Mouse (Mus musculus) MEL (cell line): Measurements from ENCODE around the gene Rassf1. TPM values are rescaled to one million over a fixed set of nuclear protein-coding genes. Genes with fewer than 3 reads are reported as not detected.
A peak's percentile ranks its signal among the peaks of the same experiment; 100 is the strongest.

ENCODE experiments used
- DNase-seq: peaks from one replicate; pipeline ENCODE4 v3.0.0; 2011; ENCODE audit warnings: low read depth, low spot score
- H3K27ac ChIP-seq: 2 replicates; pipeline ENCODE4 v1.5.1; 2012; ENCODE audit warnings: low read depth, mild to moderate bottlenecking, control low read depth, low read length, moderate library complexity; ENCODE audit not compliant: control insufficient read depth
- H3K27me3 ChIP-seq, 2 experiments: fragments of 150-350 bp in 1 of 2; sonication (generic) in 1 of 2; 2 replicates each; pipeline ENCODE4 v1.6.1; 2012; ENCODE audit warnings: low read length in 2 of 2, mild to moderate bottlenecking in 2 of 2, improper control_type of control experiment in 1 of 2, moderate library complexity in 1 of 2; ENCODE audit not compliant: insufficient read depth in 2 of 2, control insufficient read depth in 1 of 2
- H3K36me3 ChIP-seq, 2 experiments: 2 replicates each; pipeline ENCODE4 v1.6.1; 2012 to 2014; ENCODE audit warnings: low read length in 2 of 2, improper control_type of control experiment in 1 of 2, inconsistent platforms in 1 of 2, mild to moderate bottlenecking in 1 of 2; ENCODE audit not compliant: insufficient read depth in 2 of 2, control insufficient read depth in 1 of 2
- H3K4me1 ChIP-seq, 2 experiments: fragments of 150-350 bp in 1 of 2; sonication (generic) in 1 of 2; 2 replicates each; pipeline ENCODE4 v1.6.1; 2012; ENCODE audit warnings: low read length in 2 of 2, improper control_type of control experiment in 1 of 2, mild to moderate bottlenecking in 1 of 2; ENCODE audit not compliant: insufficient read depth in 2 of 2, control insufficient read depth in 1 of 2
- H3K4me3 ChIP-seq, 2 experiments: fragments of 150-350 bp in 1 of 2; sonication (generic) in 1 of 2; 2 replicates each; pipeline ENCODE4 v1.5.1; 2012; ENCODE audit warnings: low read depth in 2 of 2, low read length in 2 of 2, mild to moderate bottlenecking in 2 of 2, moderate library complexity in 2 of 2, control low read depth in 1 of 2, improper control_type of control experiment in 1 of 2; ENCODE audit not compliant: control insufficient read depth in 1 of 2, insufficient read depth in 1 of 2
- H3K79me2 ChIP-seq: 2 replicates; pipeline ENCODE4 v1.6.1; 2012; ENCODE audit warnings: mild to moderate bottlenecking, low read length, moderate library complexity; ENCODE audit not compliant: control insufficient read depth, poor library complexity, insufficient read depth
- H3K9ac ChIP-seq: 2 replicates; pipeline ENCODE4 v1.6.1; 2012; ENCODE audit warnings: low read depth, mild to moderate bottlenecking, control low read depth, low read length, moderate library complexity; ENCODE audit not compliant: control insufficient read depth, poor library complexity, severe bottlenecking
- H3K9me3 ChIP-seq: fragments of 150-350 bp; sonication (generic); replicated peaks from 2 replicates; pipeline ENCODE4 v1.6.1; 2012; ENCODE audit warnings: mild to moderate bottlenecking, low read length, improper control_type of control experiment, moderate library complexity; ENCODE audit not compliant: insufficient read depth
- CHD1 ChIP-seq: IDR thresholded peaks from 2 replicates; pipeline ENCODE4 v1.6.1; 2012; ENCODE audit warnings: low read depth, mild to moderate bottlenecking, inconsistent platforms, low read length, improper control_type of control experiment
- E2F4 ChIP-seq: IDR thresholded peaks from 2 replicates; pipeline ENCODE4 v1.6.1; 2011; ENCODE audit warnings: low read depth, low read length, improper control_type of control experiment, borderline replicate concordance
- EP300 ChIP-seq, 2 experiments: IDR thresholded peaks; 2 replicates each; pipeline ENCODE4 v1.6.1; 2011; ENCODE audit warnings: improper control_type of control experiment in 2 of 2, low read length in 2 of 2, low read depth in 1 of 2, mild to moderate bottlenecking in 1 of 2
- ETS1 ChIP-seq: IDR thresholded peaks from 2 replicates; pipeline ENCODE4 v1.6.1; 2012; ENCODE audit warnings: low read depth, mild to moderate bottlenecking, inconsistent platforms, low read length, improper control_type of control experiment, moderate library complexity
- GATA1 ChIP-seq: IDR thresholded peaks from 2 replicates; pipeline ENCODE4 v1.6.1; 2011; ENCODE audit warnings: low read depth, low read length, improper control_type of control experiment
- HCFC1 ChIP-seq: IDR thresholded peaks from 2 replicates; pipeline ENCODE4 v1.6.1; 2012; ENCODE audit warnings: low read depth, mild to moderate bottlenecking, inconsistent platforms, low read length, improper control_type of control experiment, moderate library complexity
- KAT2A ChIP-seq: conservative IDR thresholded peaks from 2 replicates; pipeline ENCODE4 v1.6.1; 2012; ENCODE audit warnings: low read depth, low read length, improper control_type of control experiment, inconsistent platforms
- MAFK ChIP-seq: IDR thresholded peaks from 2 replicates; pipeline ENCODE4 v1.6.1; 2011; ENCODE audit warnings: low read depth, mild to moderate bottlenecking, low read length, improper control_type of control experiment, borderline replicate concordance
- MAZ ChIP-seq: IDR thresholded peaks from 2 replicates; pipeline ENCODE4 v1.6.1; 2012; ENCODE audit warnings: low read depth, mild to moderate bottlenecking, inconsistent platforms, low read length, improper control_type of control experiment
- MXI1 ChIP-seq: IDR thresholded peaks from 2 replicates; pipeline ENCODE4 v1.6.1; 2011; ENCODE audit warnings: mild to moderate bottlenecking, low read depth, low read length, improper control_type of control experiment
- NRF1 ChIP-seq: IDR thresholded peaks from 2 replicates; pipeline ENCODE4 v1.6.1; 2014; ENCODE audit warnings: low read depth, mild to moderate bottlenecking, inconsistent platforms, low read length, improper control_type of control experiment, moderate library complexity; ENCODE audit not compliant: poor library complexity, insufficient read depth, severe bottlenecking
- POLR2A ChIP-seq, 2 experiments: IDR thresholded peaks; 2 replicates each; pipeline ENCODE4 v1.6.1; 2011 to 2012; ENCODE audit warnings: low read length in 2 of 2, mild to moderate bottlenecking in 2 of 2, control low read depth in 1 of 2, improper control_type of control experiment in 1 of 2, low read depth in 1 of 2, moderate library complexity in 1 of 2; ENCODE audit not compliant: control insufficient read depth in 1 of 2, insufficient read depth in 1 of 2, poor library complexity in 1 of 2
- POLR2AphosphoS2 ChIP-seq: IDR thresholded peaks from 2 replicates; pipeline ENCODE4 v1.6.1; 2011; ENCODE audit warnings: low read length, improper control_type of control experiment
- POLR2AphosphoS5 ChIP-seq: IDR thresholded peaks from 2 replicates; pipeline ENCODE4 v1.6.1; 2012; ENCODE audit warnings: low read depth, borderline replicate concordance, mild to moderate bottlenecking, inconsistent platforms, low read length, moderate library complexity, mixed read lengths
- RAD21 ChIP-seq: IDR thresholded peaks from 2 replicates; pipeline ENCODE4 v1.6.1; 2011; ENCODE audit warnings: mild to moderate bottlenecking, low read depth, low read length, improper control_type of control experiment
- SIN3A ChIP-seq: IDR thresholded peaks from 2 replicates; pipeline ENCODE4 v1.6.1; 2012; ENCODE audit warnings: low read length, improper control_type of control experiment, inconsistent platforms
- SMC3 ChIP-seq: IDR thresholded peaks from 2 replicates; pipeline ENCODE4 v1.6.1; 2011; ENCODE audit warnings: low read depth, low read length, improper control_type of control experiment
- USF1 ChIP-seq: IDR thresholded peaks from 2 replicates; pipeline ENCODE4 v1.6.1; 2014; ENCODE audit warnings: low read depth, mild to moderate bottlenecking, inconsistent platforms, low read length, improper control_type of control experiment, moderate library complexity
- ZMIZ1 ChIP-seq: IDR thresholded peaks from 2 replicates; pipeline ENCODE4 v1.6.1; 2012; ENCODE audit warnings: low read depth, mild to moderate bottlenecking, inconsistent platforms, low read length, improper control_type of control experiment, moderate library complexity
- ZNF384 ChIP-seq: IDR thresholded peaks from 2 replicates; pipeline ENCODE4 v1.6.1; 2012; ENCODE audit warnings: low read depth, mild to moderate bottlenecking, inconsistent platforms, low read length, improper control_type of control experiment
- polyA plus RNA-seq, 2 experiments: library from polyadenylated mRNA; stranded (reverse) in 1 of 2; unstranded in 1 of 2; fragments of >175 nt in 1 of 2; fragments of >200 nt in 1 of 2; gene quantifications; 2 replicates each; pipeline versions ENCODE4 v1.2.1 to v1.2.4; 2012; ENCODE audit warnings: low replicate concordance in 2 of 2, low read depth in 1 of 2; ENCODE audit not compliant: insufficient read length in 2 of 2, insufficient read depth in 1 of 2, missing spikeins in 1 of 2
- total RNA-seq: library from RNA; depleted of rRNA; stranded (reverse); fragments of 300-350 nt; gene quantifications from 2 replicates; pipeline ENCODE4 v1.2.3, GENCODE M21; 2012

The Rassf1 gene
- total and polyA plus RNA-seq, 3 experiments = 48.0 to 56.9 TPM; not detected in 1

DNA sequence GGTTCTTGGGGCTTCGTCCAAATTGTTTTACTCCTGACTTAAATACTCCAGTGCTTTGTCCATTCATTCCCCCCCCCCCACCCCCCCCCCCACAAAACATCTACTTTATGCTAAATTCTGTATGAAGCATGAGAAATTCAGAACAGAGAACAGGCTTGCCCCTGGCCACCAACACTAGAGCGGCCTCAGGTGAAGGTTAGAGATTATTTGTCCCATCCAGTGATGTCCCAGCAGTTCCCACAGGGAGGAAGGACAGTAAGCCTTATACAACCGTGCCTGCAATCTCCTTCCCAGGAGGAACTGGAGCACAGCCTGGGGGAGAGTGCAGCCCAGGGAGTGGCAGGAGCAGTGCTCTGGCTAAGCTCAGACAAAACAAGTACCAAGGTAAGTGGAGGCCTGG is 27.2 kb downstream of the Rassf1 start, which contains the start of gene Naa80:
TSS of gene Naa80 (plus strand) at position 301 of the 400 bp plus-strand sequence.
- Histone ChIP-seq H3K9me3 (no peaks in the 10 kb centered on the region), H3K36me3 (peaks cover 0 to 10% of the 10 kb centered on the region in 2 experiments; a peak in 2 of 4 replicates), H3K27ac (peak within 1 kb of the TSS; percentile 13), H3K79me2 (peaks cover 28% of the 10 kb centered on the region), H3K4me1 (peaks cover 2 to 32% of the 10 kb centered on the region in 2 experiments; a peak in 3 of 4 replicates), H3K4me3 (no peak within 1 kb of the TSS; a peak in 1 of 4 replicates), H3K9ac (no peak within 1 kb of the TSS), H3K27me3 (no peaks in the 10 kb centered on the region)
- TF ChIP-seq USF1 (no peak), POLR2A (IDR thresholded peaks at IDR 0.05; ENCODE audit: control insufficient read depth in 1 of 2, insufficient read depth in 1 of 2, low read depth in 1 of 2, low read length in 2 of 2, poor library complexity in 1 of 2) (no peak), SMC3 (no peak), CHD1 (no peak)
- DNase-seq = no peak

DNA sequence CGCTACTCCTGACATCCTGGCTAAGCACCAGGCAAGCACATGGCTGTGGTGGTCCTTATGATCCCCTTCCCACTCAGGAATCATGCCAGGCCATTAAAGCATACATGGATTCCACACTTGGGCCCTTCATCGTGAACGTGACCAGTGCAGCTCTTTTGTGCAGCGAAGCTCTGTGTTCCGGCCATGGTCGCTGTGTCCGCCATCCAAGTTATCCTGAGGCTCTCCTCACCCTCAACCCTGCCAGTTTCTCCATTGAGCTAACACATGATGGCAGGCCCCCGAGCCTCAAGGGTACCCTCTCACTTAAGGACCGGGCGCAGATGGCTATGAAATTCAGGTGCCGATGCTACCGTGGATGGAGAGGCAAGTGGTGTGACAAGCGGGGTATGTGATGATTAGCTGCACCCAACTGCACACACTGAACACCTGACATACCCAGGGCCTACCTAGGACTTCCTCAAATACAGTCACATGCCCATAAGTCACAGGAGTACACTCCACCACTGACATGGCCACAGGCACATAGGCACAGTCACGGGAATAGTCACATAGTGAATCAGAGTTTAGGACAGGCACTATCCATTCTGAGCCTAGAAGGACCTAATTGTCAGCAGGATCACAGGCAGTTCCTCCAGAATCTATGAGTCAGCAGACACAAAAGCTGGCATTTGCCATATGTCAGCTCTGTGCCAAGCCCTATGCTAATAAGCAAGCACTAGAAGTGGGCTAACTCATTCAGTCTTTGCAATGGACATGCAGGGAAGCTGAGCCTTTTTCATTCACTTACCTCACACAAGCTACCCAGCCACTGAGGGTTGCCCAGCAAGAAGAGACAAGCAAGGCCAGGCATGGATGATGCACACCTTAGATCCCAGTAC is 27.9 kb downstream of the Rassf1 start:
- H3K79me2 ChIP-seq = peaks cover 30% of the 10 kb centered on the region
- H3K4me1 ChIP-seq = peaks cover 2 to 32% of the 10 kb centered on the region in 2 experiments; a peak in 3 of 4 replicates
- peak overlapping the region; percentile 13 for H3K27ac ChIP-seq
- no peak overlapping the region for H3K9ac ChIP-seq
- H3K4me3 ChIP-seq = no peak overlapping the region; a peak in 1 of 4 replicates
- H3K9me3 ChIP-seq = no peaks in the 10 kb centered on the region
- H3K27me3 ChIP-seq = no peaks in the 10 kb centered on the region
- no peak for DNase-seq
- H3K36me3 ChIP-seq = peaks cover 0 to 10% of the 10 kb centered on the region in 2 experiments; a peak in 2 of 4 replicates
- TF ChIP-seq GATA1 = no peak
- no peak for TF ChIP-seq RAD21
- TF ChIP-seq USF1 = peak; percentile 68
- peak; percentile 43; the same call in 1 of the 2 replicates for TF ChIP-seq SIN3A
- no peak for TF ChIP-seq E2F4
- no peak for TF ChIP-seq CHD1
- TF ChIP-seq KAT2A = no peak
- TF ChIP-seq, all 39 proteins: peak for 2

DNA sequence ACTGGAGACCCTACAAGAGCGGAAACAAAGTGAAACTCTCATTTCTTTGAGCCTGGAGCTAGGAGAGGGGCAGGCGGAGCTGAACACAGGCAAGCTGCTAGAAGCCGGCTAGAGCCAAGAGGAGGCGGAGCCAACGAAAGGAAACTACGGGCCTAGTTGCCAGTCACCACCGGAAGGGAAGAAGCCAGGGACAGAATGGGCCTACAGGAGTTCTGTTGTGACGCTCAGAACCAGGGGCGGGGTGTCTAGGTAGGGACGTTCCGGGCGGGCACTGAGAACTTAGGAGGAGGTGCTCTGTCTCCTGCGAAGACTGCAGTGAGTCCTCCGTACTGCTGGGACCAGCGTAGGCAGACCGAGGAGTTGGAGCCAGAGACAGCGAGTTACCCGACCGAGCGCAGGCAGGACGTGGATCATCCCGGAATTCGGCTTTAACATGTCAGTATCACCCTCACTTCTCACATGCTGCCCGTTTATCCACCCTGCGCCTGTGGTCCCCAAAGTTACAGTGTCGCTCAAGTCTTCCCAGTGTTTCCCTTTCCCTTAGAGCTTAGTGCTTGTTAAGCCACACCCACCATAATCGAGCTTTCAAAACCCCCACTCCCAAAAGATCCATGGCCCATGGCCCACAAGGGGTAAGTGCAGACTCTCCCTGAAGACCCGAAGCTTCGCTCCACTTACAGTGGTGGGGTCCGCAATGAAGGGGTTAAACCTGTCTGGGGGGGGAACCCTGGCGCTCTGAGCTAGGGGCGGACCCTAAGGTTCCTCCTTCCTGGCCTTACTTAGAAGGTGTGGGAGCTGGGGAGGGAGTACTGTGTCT is 29.4 kb downstream of the Rassf1 start, which contains the start of gene Hyal3:
TSS of gene Hyal3 (plus strand) at position 318 of the 817 bp plus-strand sequence.
- peaks cover 2 to 32% of the 10 kb centered on the region in 2 experiments; a peak in 3 of 4 replicates for H3K4me1 ChIP-seq
- peak within 1 kb of the TSS; percentile 98 for H3K27ac ChIP-seq
- DNase-seq = peak; percentile 96
- H3K79me2 ChIP-seq = peaks cover 30% of the 10 kb centered on the region
- H3K27me3 ChIP-seq = no peaks in the 10 kb centered on the region
- no peaks in the 10 kb centered on the region for H3K9me3 ChIP-seq
- peaks cover 0 to 10% of the 10 kb centered on the region in 2 experiments; a peak in 2 of 4 replicates for H3K36me3 ChIP-seq
- peak within 1 kb of the TSS; percentile 81 to 98 for H3K4me3 ChIP-seq
- H3K9ac ChIP-seq = peak within 1 kb of the TSS; percentile 78
- TF ChIP-seq HCFC1 (peak; percentile 80), MAFK (no peak), MXI1 (peak; percentile 52), EP300 (IDR thresholded peaks at IDR 0.05; ENCODE audit: low read depth in 1 of 2, low read length in 2 of 2) (peak in 1 of 2 experiments; percentile 40; a peak in 1 of 4 replicates), ETS1 (peak; percentile 46; the same call in 1 of the 2 replicates), POLR2AphosphoS2 (peak; percentile 64; the same call in 1 of the 2 replicates), POLR2AphosphoS5 (peak; percentile 40; the same call in 1 of the 2 replicates), ZNF384 (no peak), ZMIZ1 (peak; percentile 74), POLR2A (IDR thresholded peaks at IDR 0.05; ENCODE audit: control insufficient read depth in 1 of 2, insufficient read depth in 1 of 2, low read depth in 1 of 2, low read length in 2 of 2, poor library complexity in 1 of 2) (peak in 1 of 2 experiments; percentile 84; a peak in 3 of 4 replicates), NRF1 (no peak), MAZ (peak; percentile 95; the same call in 1 of the 2 replicates)
